Mouse (Mus musculus): ENCODE data around the gene Gpat3.

Gene Gpat3

GRCm38 (mm10) chr5:100861140-100861539, 15.6 kb downstream of the Gpat3 start:
- no peak for DNase-seq (ENCODE audit: low read depth)

GRCm38 (mm10) chr5:100861811-100862210, 16.3 kb downstream of the Gpat3 start:
- DNase-seq (ENCODE audit: low read depth), result no peak

GRCm38 (mm10) chr5:100863091-100863490, 17.6 kb downstream of the Gpat3 start:
- DNase-seq (ENCODE audit: low read depth), result no peak

GRCm38 (mm10) chr5:100864438-100864837, 18.9 kb downstream of the Gpat3 start:
- DNase-seq (ENCODE audit: low read depth), result no peak

- DNase-seq (ENCODE audit: low read depth), result no peak
Measured at GRCm38 (mm10) chr5:100866183-100866582, 20.7 kb downstream of the Gpat3 start.

- DNase-seq (ENCODE audit: low read depth), result no peak
Measured at GRCm38 (mm10) chr5:100869197-100869895, 23.8 kb downstream of the Gpat3 start.

- DNase-seq (ENCODE audit: low read depth), result peak; percentile 67
Measured at GRCm38 (mm10) chr5:100871987-100872386, 26.5 kb downstream of the Gpat3 start.

- no peak for DNase-seq (ENCODE audit: low read depth)
Measured at GRCm38 (mm10) chr5:100874721-100875120, 29.2 kb downstream of the Gpat3 start.

- DNase-seq (ENCODE audit: low read depth), result no peak
Measured at GRCm38 (mm10) chr5:100875180-100875579, 29.7 kb downstream of the Gpat3 start.

GRCm38 (mm10) chr5:100877021-100877420, 31.5 kb downstream of the Gpat3 start:
- DNase-seq (ENCODE audit: low read depth), result no peak

GRCm38 (mm10) chr5:100885216-100885615, 39.7 kb downstream of the Gpat3 start:
- DNase-seq (ENCODE audit: low read depth), result no peak

GRCm38 (mm10) chr5:100886331-100886988, 40.9 kb downstream of the Gpat3 start:
- peak; percentile 54 for DNase-seq (ENCODE audit: low read depth)

- no peak for DNase-seq (ENCODE audit: low read depth)
Measured at GRCm38 (mm10) chr5:100896199-100896598, 50.7 kb downstream of the Gpat3 start.

- DNase-seq (ENCODE audit: low read depth), result no peak
Measured at GRCm38 (mm10) chr5:100899745-100900489, 54.4 kb downstream of the Gpat3 start.

GRCm38 (mm10) chr5:100901046-100901445, 55.5 kb downstream of the Gpat3 start:
- DNase-seq (ENCODE audit: low read depth), result no peak

GRCm38 (mm10) chr5:100908478-100908877, 63.0 kb downstream of the Gpat3 start:
- DNase-seq (ENCODE audit: low read depth), result no peak

GRCm38 (mm10) chr5:100908901-100909300, 63.4 kb downstream of the Gpat3 start:
- no peak for DNase-seq (ENCODE audit: low read depth)

- no peak for DNase-seq (ENCODE audit: low read depth)
Measured at GRCm38 (mm10) chr5:100909691-100910090, 64.2 kb downstream of the Gpat3 start.

- peak; percentile 75 for DNase-seq (ENCODE audit: low read depth)
Measured at GRCm38 (mm10) chr5:100911502-100912097, 66.1 kb downstream of the Gpat3 start.

- peak; percentile 88 for DNase-seq (ENCODE audit: low read depth)
Measured at GRCm38 (mm10) chr5:100912366-100912765, 66.9 kb downstream of the Gpat3 start.

GRCm38 (mm10) chr5:100913274-100913673, 67.8 kb downstream of the Gpat3 start:
- peak; percentile 28 for DNase-seq (ENCODE audit: low read depth)

- peak; percentile 90 for DNase-seq (ENCODE audit: low read depth)
Measured at GRCm38 (mm10) chr5:100914989-100915388, 69.5 kb downstream of the Gpat3 start.

All from naive thymus-derived CD4-positive, alpha-beta T cell, adult 2 months (primary cell).